Mouse (Mus musculus): Measurements from ENCODE around the gene Sema3e. TPM values are rescaled to one million over a fixed set of nuclear protein-coding genes. Genes with fewer than 3 reads are reported as not detected.

Gene Sema3e
- polyA plus RNA-seq, 1 experiment from 2014 or later = 3.1 TPM

DNA sequence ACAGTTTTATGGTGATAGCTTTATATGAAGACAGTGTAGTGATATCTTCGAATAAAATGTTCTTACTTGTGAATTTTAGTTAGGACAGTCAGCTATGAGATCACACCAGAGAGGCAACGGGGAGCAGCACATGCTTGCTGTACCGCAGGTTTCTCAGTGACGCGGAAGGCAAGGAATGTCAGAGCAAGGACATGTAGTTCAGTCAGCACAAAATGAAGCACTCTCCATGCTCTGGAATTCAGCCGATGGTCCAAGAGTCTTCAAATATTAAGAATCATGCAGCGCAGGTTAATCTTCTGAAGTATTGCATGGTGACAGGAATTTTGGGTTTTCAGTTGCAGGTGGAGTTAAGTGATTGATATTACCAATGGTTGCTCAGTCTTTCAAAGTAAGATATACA is 3.3 kb downstream of the Sema3e start:
- H3K9ac ChIP-seq (replicated peaks; ENCODE audit: low read length) = no peak overlapping the region
- WGBS = 86% methylated on average over 7 of the region's 7 CpGs
- no peak overlapping the region for H3K4me2 ChIP-seq (replicated peaks; ENCODE audit: low read depth, low read length)
- H3K4me1 ChIP-seq (ENCODE audit: insufficient read depth, low read length) = 0 out of 2 replicates have a peak, but pooled peaks cover 4% of the 10 kb centered on the region
- no peaks in the 10 kb centered on the region for H3K27me3 ChIP-seq (ENCODE audit: insufficient read depth, low read length)
- no peaks in the 10 kb centered on the region for H3K9me3 ChIP-seq (ENCODE audit: low read length)
- H3K36me3 ChIP-seq (ENCODE audit: insufficient read depth, low read length) = no peaks in the 10 kb centered on the region
- no peak overlapping the region for H3K4me3 ChIP-seq (ENCODE audit: low read length)
- ATAC-seq (ENCODE audit: low FRiP score, low TSS enrichment) = no peak
- H3K27ac ChIP-seq (ENCODE audit: low read length) = no peak overlapping the region

DNA sequence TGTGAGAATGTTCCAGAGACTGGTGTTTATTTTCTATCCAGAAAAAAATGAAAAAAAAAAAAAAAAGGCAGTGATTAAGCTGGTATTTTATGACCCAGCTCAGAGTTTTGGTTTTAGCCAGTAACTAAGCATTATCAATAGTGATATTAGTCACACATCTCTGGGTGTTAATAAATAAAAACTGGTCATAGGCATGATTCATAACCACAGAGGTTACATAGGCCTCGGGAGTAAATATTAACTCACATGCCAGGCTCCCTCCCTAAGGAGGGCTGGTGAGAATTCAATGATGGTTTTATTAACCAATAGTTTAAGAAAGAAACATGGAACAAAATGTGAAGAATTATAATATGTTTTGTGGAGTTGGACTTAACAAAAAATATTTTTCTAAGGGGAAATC is 5.7 kb downstream of the Sema3e start:
- 68% methylated on average over 1 of the region's 1 CpGs for WGBS
- no peaks in the 10 kb centered on the region for H3K36me3 ChIP-seq (ENCODE audit: insufficient read depth, low read length)
- ATAC-seq (ENCODE audit: low FRiP score, low TSS enrichment) = no peak
- no peaks in the 10 kb centered on the region for H3K27me3 ChIP-seq (ENCODE audit: insufficient read depth, low read length)
- no peak overlapping the region for H3K4me2 ChIP-seq (replicated peaks; ENCODE audit: low read depth, low read length)
- no peak overlapping the region for H3K27ac ChIP-seq (ENCODE audit: low read length)
- no peak overlapping the region for H3K9ac ChIP-seq (replicated peaks; ENCODE audit: low read length)
- no peaks in the 10 kb centered on the region for H3K9me3 ChIP-seq (ENCODE audit: low read length)
- H3K4me1 ChIP-seq (ENCODE audit: insufficient read depth, low read length) = 0 out of 2 replicates have a peak, but pooled peaks cover 2% of the 10 kb centered on the region
- no peak overlapping the region for H3K4me3 ChIP-seq (ENCODE audit: low read length)

DNA sequence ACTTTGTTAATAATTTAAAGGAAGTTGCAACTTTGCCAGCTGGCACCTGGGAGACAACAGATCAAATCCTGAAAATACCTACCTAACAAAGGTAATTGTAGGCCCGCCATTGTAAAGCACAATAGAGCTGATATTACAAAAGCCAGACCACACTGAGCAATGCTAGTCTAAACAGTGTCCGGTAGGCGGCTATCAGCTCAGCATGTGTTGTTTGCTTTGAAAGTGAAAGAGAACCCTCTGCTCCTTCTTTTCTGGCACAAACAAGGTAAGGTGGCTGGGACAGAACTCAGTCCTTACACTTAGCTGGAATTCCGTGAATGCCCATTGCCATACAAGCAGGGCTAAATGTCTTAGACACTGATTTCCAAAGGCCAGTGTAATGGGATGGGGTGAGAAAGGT is 7.0 kb downstream of the Sema3e start:
- 52% methylated on average over 4 of the region's 4 CpGs for WGBS

DNA sequence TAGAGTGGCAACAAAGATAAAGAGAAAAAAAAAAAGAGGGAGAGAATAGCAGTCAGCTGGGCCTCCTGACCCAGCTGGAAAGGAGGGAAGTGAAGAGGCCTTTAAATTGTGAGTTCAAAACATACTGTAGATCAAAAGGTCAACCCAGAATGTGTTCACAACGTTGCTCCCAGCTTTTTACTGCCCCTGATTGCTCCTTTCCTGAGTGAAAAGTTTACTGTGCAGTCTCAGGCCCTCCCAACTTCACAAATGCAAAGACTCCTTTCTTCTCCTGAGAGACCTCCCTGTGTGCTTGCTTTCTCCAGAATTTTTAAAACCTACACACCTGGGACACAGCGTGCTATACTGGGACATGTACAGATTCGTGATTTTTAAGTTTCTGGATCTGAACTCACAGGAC is 8.2 kb downstream of the Sema3e start:
- 15% methylated on average over 3 of the region's 3 CpGs for WGBS
- H3K9ac ChIP-seq (replicated peaks; ENCODE audit: low read length) = no peak overlapping the region

More for the DNA sequence above, 7.0 kb downstream of the Sema3e start:
- no peak overlapping the region for H3K4me2 ChIP-seq (replicated peaks; ENCODE audit: low read depth, low read length)
- no peaks in the 10 kb centered on the region for H3K27me3 ChIP-seq (ENCODE audit: insufficient read depth, low read length)
- no peaks in the 10 kb centered on the region for H3K4me1 ChIP-seq (ENCODE audit: insufficient read depth, low read length)
- no peaks in the 10 kb centered on the region for H3K36me3 ChIP-seq (ENCODE audit: insufficient read depth, low read length)
- no peak overlapping the region for H3K9ac ChIP-seq (replicated peaks; ENCODE audit: low read length)
- H3K9me3 ChIP-seq (ENCODE audit: low read length) = no peaks in the 10 kb centered on the region
- H3K27ac ChIP-seq (ENCODE audit: low read length) = no peak overlapping the region
- no peak overlapping the region for H3K4me3 ChIP-seq (ENCODE audit: low read length)
- no peak for ATAC-seq (ENCODE audit: low FRiP score, low TSS enrichment)

DNA sequence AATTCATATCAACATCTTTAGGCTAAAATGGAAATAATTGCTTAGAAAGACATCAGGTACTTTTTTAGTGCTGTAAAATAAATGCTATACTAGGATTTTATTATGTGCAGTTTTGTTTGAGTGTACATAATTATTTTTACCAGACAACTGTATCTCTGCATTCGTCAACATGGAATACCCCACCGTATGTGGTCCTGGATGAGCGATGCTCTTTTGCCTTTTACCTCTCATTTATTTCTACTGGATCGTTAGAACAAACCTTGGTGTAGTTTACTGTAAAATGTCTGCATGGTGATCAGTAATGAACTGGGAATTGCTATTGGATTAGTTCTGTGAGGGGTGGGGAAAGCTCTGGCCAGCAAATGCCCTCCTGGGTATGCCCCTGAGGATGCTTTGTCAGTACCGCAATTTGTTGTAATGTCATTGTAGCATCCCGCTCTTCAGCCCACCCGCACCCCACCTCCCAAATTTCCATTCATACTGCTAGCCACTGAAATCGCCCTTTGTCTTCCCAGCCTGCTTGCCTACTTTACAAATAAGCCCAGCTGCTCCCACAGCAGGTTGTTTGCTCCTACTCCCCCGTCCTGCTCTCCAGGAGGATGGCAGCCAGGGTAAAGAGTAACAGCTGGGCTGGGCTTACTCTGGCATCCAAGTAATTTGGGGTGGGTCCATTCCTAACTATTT is 13.9 kb downstream of the Sema3e start:
- 25% methylated on average over 9 of the region's 9 CpGs for WGBS
- Histone ChIP-seq H3K36me3 (ENCODE audit: insufficient read depth, low read length) (no peaks in the 10 kb centered on the region), H3K27ac (ENCODE audit: low read length) (no peak overlapping the region), H3K4me1 (ENCODE audit: insufficient read depth, low read length) (no peaks in the 10 kb centered on the region), H3K4me3 (ENCODE audit: low read length) (no peak overlapping the region), H3K27me3 (ENCODE audit: insufficient read depth, low read length) (no peaks in the 10 kb centered on the region), H3K9ac (replicated peaks; ENCODE audit: low read length) (no peak overlapping the region), H3K4me2 (replicated peaks; ENCODE audit: low read depth, low read length) (no peak overlapping the region), H3K9me3 (ENCODE audit: low read length) (no peaks in the 10 kb centered on the region)
- peak; percentile 35; the same call in 1 of the 2 replicates for ATAC-seq (ENCODE audit: low FRiP score, low TSS enrichment)

More for the DNA sequence above, 8.2 kb downstream of the Sema3e start:
- ATAC-seq (ENCODE audit: low FRiP score, low TSS enrichment) = no peak
- no peaks in the 10 kb centered on the region for H3K27me3 ChIP-seq (ENCODE audit: insufficient read depth, low read length)
- no peaks in the 10 kb centered on the region for H3K4me1 ChIP-seq (ENCODE audit: insufficient read depth, low read length)
- H3K27ac ChIP-seq (ENCODE audit: low read length) = no peak overlapping the region
- H3K36me3 ChIP-seq (ENCODE audit: insufficient read depth, low read length) = no peaks in the 10 kb centered on the region
- H3K4me2 ChIP-seq (replicated peaks; ENCODE audit: low read depth, low read length) = no peak overlapping the region
- no peaks in the 10 kb centered on the region for H3K9me3 ChIP-seq (ENCODE audit: low read length)
- H3K4me3 ChIP-seq (ENCODE audit: low read length) = no peak overlapping the region

DNA sequence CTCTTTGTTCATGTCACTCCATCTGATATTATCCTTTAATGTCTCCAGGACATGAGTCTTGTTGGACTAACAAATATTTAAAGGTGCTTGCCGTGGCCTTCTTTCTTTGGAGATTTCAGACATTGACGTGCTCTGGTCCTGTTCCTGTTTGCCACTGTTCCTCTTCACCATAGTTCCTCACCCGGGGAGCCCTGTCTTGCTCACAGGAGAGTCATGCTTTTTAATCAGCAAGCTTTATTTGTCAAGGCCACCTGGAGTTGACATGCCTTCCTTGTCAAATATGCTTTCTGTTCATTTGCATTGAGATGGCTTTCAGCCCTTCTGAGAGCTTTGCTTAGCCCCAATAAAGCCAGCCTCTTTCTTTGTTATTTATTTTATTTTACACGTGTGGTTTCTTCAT is 15.1 kb downstream of the Sema3e start:
- Histone ChIP-seq H3K9me3 (ENCODE audit: low read length) (no peaks in the 10 kb centered on the region), H3K9ac (replicated peaks; ENCODE audit: low read length) (no peak overlapping the region), H3K4me1 (ENCODE audit: insufficient read depth, low read length) (no peaks in the 10 kb centered on the region), H3K36me3 (ENCODE audit: insufficient read depth, low read length) (no peaks in the 10 kb centered on the region), H3K4me3 (ENCODE audit: low read length) (no peak overlapping the region), H3K27me3 (ENCODE audit: insufficient read depth, low read length) (no peaks in the 10 kb centered on the region), H3K27ac (ENCODE audit: low read length) (no peak overlapping the region), H3K4me2 (replicated peaks; ENCODE audit: low read depth, low read length) (no peak overlapping the region)
- no peak for ATAC-seq (ENCODE audit: low FRiP score, low TSS enrichment)
- 38% methylated on average over 4 of the region's 4 CpGs for WGBS

DNA sequence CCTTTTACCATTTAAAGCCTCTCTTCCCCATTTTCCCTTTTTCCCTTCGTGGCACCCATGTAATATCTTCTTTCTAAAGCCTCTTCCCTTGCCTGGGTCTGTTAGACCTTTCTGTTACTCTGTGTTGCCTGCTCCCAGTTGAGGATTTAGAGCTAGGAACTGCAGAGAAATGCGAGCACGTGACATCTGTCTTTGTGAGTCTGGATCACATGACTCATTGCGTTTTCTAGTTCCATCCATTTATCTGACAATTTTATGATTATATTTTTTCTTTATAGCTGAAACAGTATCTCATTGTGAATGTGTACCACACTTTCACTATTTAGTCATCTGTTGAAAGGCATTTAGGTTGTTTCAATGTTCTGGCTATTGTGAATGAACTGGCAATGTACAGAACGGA is 18.0 kb downstream of the Sema3e start:
- no peak overlapping the region for H3K4me3 ChIP-seq (ENCODE audit: low read length)
- no peaks in the 10 kb centered on the region for H3K27me3 ChIP-seq (ENCODE audit: insufficient read depth, low read length)
- H3K9me3 ChIP-seq (ENCODE audit: low read length) = no peaks in the 10 kb centered on the region
- 77% methylated on average over 5 of the region's 5 CpGs for WGBS
- no peak for ATAC-seq (ENCODE audit: low FRiP score, low TSS enrichment)
- no peak overlapping the region for H3K9ac ChIP-seq (replicated peaks; ENCODE audit: low read length)
- no peaks in the 10 kb centered on the region for H3K4me1 ChIP-seq (ENCODE audit: insufficient read depth, low read length)
- no peak overlapping the region for H3K27ac ChIP-seq (ENCODE audit: low read length)
- H3K4me2 ChIP-seq (replicated peaks; ENCODE audit: low read depth, low read length) = no peak overlapping the region
- H3K36me3 ChIP-seq (ENCODE audit: insufficient read depth, low read length) = no peaks in the 10 kb centered on the region

DNA sequence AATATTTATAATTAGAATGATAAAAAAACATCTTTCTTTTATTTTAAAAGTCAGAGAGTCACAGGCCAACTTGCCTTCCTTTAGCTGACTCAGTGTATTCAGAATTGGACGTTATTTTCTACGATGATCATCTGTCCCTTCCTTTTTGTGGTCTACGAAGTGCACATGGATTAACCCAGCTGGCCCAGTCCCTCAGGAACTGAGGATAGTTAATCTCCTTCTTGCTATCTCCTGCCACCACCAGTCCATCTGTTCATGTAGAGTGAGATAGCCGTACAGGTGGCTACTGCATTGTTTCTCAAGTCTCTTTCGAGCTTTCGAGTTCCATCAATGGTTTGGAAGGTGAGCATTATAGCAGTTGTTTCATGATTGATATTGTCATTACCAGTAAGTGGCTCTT is 18.9 kb downstream of the Sema3e start:
- no peak overlapping the region for H3K4me3 ChIP-seq (ENCODE audit: low read length)
- no peak for ATAC-seq (ENCODE audit: low FRiP score, low TSS enrichment)
- WGBS = 94% methylated on average over 6 of the region's 6 CpGs
- H3K4me2 ChIP-seq (replicated peaks; ENCODE audit: low read depth, low read length) = no peak overlapping the region
- H3K9ac ChIP-seq (replicated peaks; ENCODE audit: low read length) = no peak overlapping the region
- no peaks in the 10 kb centered on the region for H3K36me3 ChIP-seq (ENCODE audit: insufficient read depth, low read length)
- H3K9me3 ChIP-seq (ENCODE audit: low read length) = no peaks in the 10 kb centered on the region
- H3K27ac ChIP-seq (ENCODE audit: low read length) = no peak overlapping the region
- H3K4me1 ChIP-seq (ENCODE audit: insufficient read depth, low read length) = no peaks in the 10 kb centered on the region
- H3K27me3 ChIP-seq (ENCODE audit: insufficient read depth, low read length) = no peaks in the 10 kb centered on the region

DNA sequence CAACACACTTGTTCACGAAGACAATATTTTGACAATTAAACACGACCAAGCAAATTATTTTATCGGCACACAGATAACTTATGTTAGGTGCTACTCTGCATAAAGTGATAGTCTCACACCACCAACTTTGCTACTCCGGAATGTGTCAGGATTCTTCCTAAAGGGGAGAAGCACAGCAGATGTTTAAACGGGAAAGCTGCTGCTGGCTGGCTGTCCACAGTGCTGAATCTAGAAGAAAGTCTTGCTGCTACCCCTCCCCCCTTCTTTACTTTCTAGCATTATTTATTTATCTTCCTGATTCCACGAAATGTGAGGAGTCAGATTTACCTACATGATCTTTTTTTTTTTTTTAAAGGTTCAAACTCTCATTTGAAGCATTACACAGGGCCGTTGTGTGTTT is 23.6 kb downstream of the Sema3e start:
- H3K9ac ChIP-seq (replicated peaks; ENCODE audit: low read length) = no peak overlapping the region
- no peaks in the 10 kb centered on the region for H3K27me3 ChIP-seq (ENCODE audit: insufficient read depth, low read length)
- H3K4me3 ChIP-seq (ENCODE audit: low read length) = 0 out of 2 replicates have a peak overlapping the region, but pooled peaks have one; percentile 11
- no peaks in the 10 kb centered on the region for H3K36me3 ChIP-seq (ENCODE audit: insufficient read depth, low read length)
- no peak overlapping the region for H3K27ac ChIP-seq (ENCODE audit: low read length)
- no peaks in the 10 kb centered on the region for H3K9me3 ChIP-seq (ENCODE audit: low read length)
- no peaks in the 10 kb centered on the region for H3K4me1 ChIP-seq (ENCODE audit: insufficient read depth, low read length)
- ATAC-seq (ENCODE audit: low FRiP score, low TSS enrichment) = peak; percentile 51; the same call in 1 of the 2 replicates
- WGBS = 33% methylated on average over 7 of the region's 7 CpGs
- peak overlapping the region; percentile 19; the same call in 1 of the 2 replicates for H3K4me2 ChIP-seq (replicated peaks; ENCODE audit: low read depth, low read length)

DNA sequence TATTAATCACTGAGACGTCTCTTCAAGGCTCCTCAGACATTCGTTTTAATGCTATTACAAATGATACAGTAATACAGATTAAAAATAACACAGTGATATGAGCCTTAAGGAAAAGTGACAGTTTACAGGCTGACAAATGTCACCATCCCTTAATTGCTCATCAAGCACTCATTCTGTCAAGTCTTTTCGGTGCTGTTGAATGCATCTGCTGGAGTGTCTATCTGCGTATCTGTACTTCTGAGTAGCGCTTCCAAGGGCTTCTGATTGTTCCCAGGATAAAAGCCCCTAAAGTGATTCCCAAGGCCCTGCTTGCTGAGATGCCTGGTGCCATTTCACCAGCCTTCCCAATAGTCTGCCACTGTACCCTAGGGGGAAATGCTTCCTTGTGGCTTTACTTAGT is 29.4 kb downstream of the Sema3e start:
- Histone ChIP-seq H3K36me3 (ENCODE audit: insufficient read depth, low read length) (no peaks in the 10 kb centered on the region), H3K9ac (replicated peaks; ENCODE audit: low read length) (no peak overlapping the region), H3K4me3 (ENCODE audit: low read length) (no peak overlapping the region), H3K9me3 (ENCODE audit: low read length) (no peaks in the 10 kb centered on the region), H3K4me1 (ENCODE audit: insufficient read depth, low read length) (no peaks in the 10 kb centered on the region), H3K27me3 (ENCODE audit: insufficient read depth, low read length) (no peaks in the 10 kb centered on the region), H3K4me2 (replicated peaks; ENCODE audit: low read depth, low read length) (no peak overlapping the region), H3K27ac (ENCODE audit: low read length) (no peak overlapping the region)
- ATAC-seq (ENCODE audit: low FRiP score, low TSS enrichment) = no peak
- 83% methylated on average over 5 of the region's 5 CpGs for WGBS
